Mouse (Mus musculus): Measurements from ENCODE around the gene Smarca1. TPM values are rescaled to one million over a fixed set of nuclear protein-coding genes. Genes with fewer than 3 reads are reported as not detected.
A peak's percentile ranks its signal among the peaks of the same experiment; 100 is the strongest.

Gene Smarca1
- polyA plus RNA-seq, 1 experiment from 2014 or later, result 1.3 TPM

GRCm38 (mm10) chrX:47835098-47835834 is 57.5 kb downstream of the Smarca1 start:
- Histone ChIP-seq H3K9ac (replicated peaks) (no peak overlapping the region), H3K9me3 (ENCODE audit: low read length) (no peaks in the 10 kb centered on the region), H3K4me1 (ENCODE audit: insufficient read depth) (no peaks in the 10 kb centered on the region), H3K4me2 (ENCODE audit: low read depth, low read length) (no peak overlapping the region), H3K36me3 (replicated peaks; ENCODE audit: insufficient read depth, low read length) (no peaks in the 10 kb centered on the region), H3K27ac (ENCODE audit: low read depth) (no peak overlapping the region), H3K4me3 (ENCODE audit: low read depth, low read length) (no peak overlapping the region), H3K27me3 (ENCODE audit: insufficient read depth, low read length) (no peaks in the 10 kb centered on the region)
- WGBS (ENCODE audit: insufficient replicate concordance), result 48% methylated on average over 6 of the region's 6 CpGs
- TF ChIP-seq EP300 (IDR thresholded peaks at IDR 0.05; ENCODE audit: low read depth), result no peak
- TF ChIP-seq CTCF (IDR thresholded peaks at IDR 0.05; ENCODE audit: low read depth), result no peak
- ATAC-seq (0 out of 2 replicates have a peak, but pooled peaks have one; percentile 36), DNase-seq (no peak)

GRCm38 (mm10) chrX:47833431-47833830 is 59.3 kb downstream of the Smarca1 start:
- TF ChIP-seq EP300 (IDR thresholded peaks at IDR 0.05; ENCODE audit: low read depth) (no peak), CTCF (IDR thresholded peaks at IDR 0.05; ENCODE audit: low read depth) (no peak)
- ATAC-seq, result no peak
- H3K9me3 ChIP-seq (ENCODE audit: low read length), result no peaks in the 10 kb centered on the region
- WGBS (ENCODE audit: insufficient replicate concordance), result 53% methylated on average over 2 of the region's 2 CpGs
- H3K4me2 ChIP-seq (ENCODE audit: low read depth, low read length), result no peak overlapping the region
- H3K9ac ChIP-seq (replicated peaks), result no peak overlapping the region
- no peak overlapping the region for H3K4me3 ChIP-seq (ENCODE audit: low read depth, low read length)
- no peaks in the 10 kb centered on the region for H3K36me3 ChIP-seq (replicated peaks; ENCODE audit: insufficient read depth, low read length)
- H3K27me3 ChIP-seq (ENCODE audit: insufficient read depth, low read length), result no peaks in the 10 kb centered on the region
- no peak for DNase-seq
- no peak overlapping the region for H3K27ac ChIP-seq (ENCODE audit: low read depth)
- H3K4me1 ChIP-seq (ENCODE audit: insufficient read depth), result no peaks in the 10 kb centered on the region

GRCm38 (mm10) chrX:47820566-47820965 is 72.2 kb downstream of the Smarca1 start:
- TF ChIP-seq CTCF (IDR thresholded peaks at IDR 0.05; ENCODE audit: low read depth) (peak; percentile 34), EP300 (IDR thresholded peaks at IDR 0.05; ENCODE audit: low read depth) (no peak)
- no peak overlapping the region for H3K9ac ChIP-seq (replicated peaks)
- no peaks in the 10 kb centered on the region for H3K27me3 ChIP-seq (ENCODE audit: insufficient read depth, low read length)
- H3K9me3 ChIP-seq (ENCODE audit: low read length), result no peaks in the 10 kb centered on the region
- no peaks in the 10 kb centered on the region for H3K36me3 ChIP-seq (replicated peaks; ENCODE audit: insufficient read depth, low read length)
- H3K4me3 ChIP-seq (ENCODE audit: low read depth, low read length), result no peak overlapping the region
- DNase-seq, result no peak
- no peak overlapping the region for H3K27ac ChIP-seq (ENCODE audit: low read depth)
- WGBS (ENCODE audit: insufficient replicate concordance), result 65% methylated on average over 2 of the region's 2 CpGs
- ATAC-seq, result no peak
- no peak overlapping the region for H3K4me2 ChIP-seq (ENCODE audit: low read depth, low read length)
- no peaks in the 10 kb centered on the region for H3K4me1 ChIP-seq (ENCODE audit: insufficient read depth)

DNA sequence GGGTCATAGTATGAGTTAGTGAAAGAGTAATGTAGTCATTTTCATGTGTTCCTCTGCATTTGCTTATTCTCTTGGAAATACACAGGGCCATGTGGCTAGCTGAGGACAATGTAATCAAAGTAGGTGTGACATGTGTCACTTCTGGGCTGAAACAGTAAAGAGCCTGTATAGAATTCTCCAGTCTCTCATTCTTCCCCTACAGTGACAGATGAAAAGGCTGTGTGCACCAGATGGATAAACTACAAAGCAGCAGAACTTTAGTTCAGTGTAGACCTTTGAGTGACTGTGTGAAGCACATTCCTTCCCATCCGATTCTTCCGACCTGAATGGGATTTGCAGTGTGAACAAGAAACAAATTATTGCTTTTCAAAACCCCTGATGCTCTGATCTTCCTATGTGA is 84.1 kb downstream of the Smarca1 start:
- no peak overlapping the region for H3K27ac ChIP-seq (ENCODE audit: low read depth)
- no peak for ATAC-seq
- no peak overlapping the region for H3K9ac ChIP-seq (replicated peaks)
- DNase-seq, result no peak
- no peak overlapping the region for H3K4me3 ChIP-seq (ENCODE audit: low read depth, low read length)
- no peaks in the 10 kb centered on the region for H3K4me1 ChIP-seq (ENCODE audit: insufficient read depth)
- no peaks in the 10 kb centered on the region for H3K27me3 ChIP-seq (ENCODE audit: insufficient read depth, low read length)
- H3K4me2 ChIP-seq (ENCODE audit: low read depth, low read length), result no peak overlapping the region
- no peaks in the 10 kb centered on the region for H3K9me3 ChIP-seq (ENCODE audit: low read length)
- no peaks in the 10 kb centered on the region for H3K36me3 ChIP-seq (replicated peaks; ENCODE audit: insufficient read depth, low read length)
- WGBS (ENCODE audit: insufficient replicate concordance), result 80% methylated on average over 2 of the region's 2 CpGs
- no peak for TF ChIP-seq EP300 (IDR thresholded peaks at IDR 0.05; ENCODE audit: low read depth)
- no peak for TF ChIP-seq CTCF (IDR thresholded peaks at IDR 0.05; ENCODE audit: low read depth)

DNA sequence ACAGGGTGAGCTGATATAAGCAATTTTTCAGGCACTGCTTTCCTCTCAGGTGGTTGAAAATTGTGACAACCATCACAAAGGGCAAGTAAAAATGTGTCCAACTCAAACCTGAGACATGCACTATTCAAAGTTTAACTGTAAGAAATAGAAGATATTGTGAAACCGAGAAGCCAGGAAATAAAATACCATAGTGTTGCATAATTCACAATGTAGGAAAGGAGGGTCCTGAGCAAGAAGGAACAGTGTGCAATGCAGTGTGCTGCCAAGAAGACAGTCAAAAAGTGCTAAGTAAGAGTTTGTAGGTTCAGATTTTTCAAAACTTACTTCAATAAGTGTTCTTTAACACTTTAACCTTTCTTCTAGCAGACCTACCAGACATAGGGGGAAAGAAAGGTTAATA is 128.3 kb downstream of the Smarca1 start:
- TF ChIP-seq CTCF (IDR thresholded peaks at IDR 0.05; ENCODE audit: low read depth) (no peak), EP300 (IDR thresholded peaks at IDR 0.05; ENCODE audit: low read depth) (no peak)
- Histone ChIP-seq H3K9ac (replicated peaks) (no peak overlapping the region), H3K9me3 (ENCODE audit: low read length) (no peaks in the 10 kb centered on the region), H3K4me1 (ENCODE audit: insufficient read depth) (no peaks in the 10 kb centered on the region), H3K36me3 (replicated peaks; ENCODE audit: insufficient read depth, low read length) (no peaks in the 10 kb centered on the region), H3K4me2 (ENCODE audit: low read depth, low read length) (no peak overlapping the region), H3K4me3 (ENCODE audit: low read depth, low read length) (no peak overlapping the region), H3K27me3 (ENCODE audit: insufficient read depth, low read length) (no peaks in the 10 kb centered on the region), H3K27ac (ENCODE audit: low read depth) (no peak overlapping the region)
- ATAC-seq (no peak), DNase-seq (no peak)
- WGBS (ENCODE audit: insufficient replicate concordance), result 62% methylated on average over 1 of the region's 1 CpGs

GRCm38 (mm10) chrX:47760212-47760611 is 132.6 kb downstream of the Smarca1 start:
- no peaks in the 10 kb centered on the region for H3K27me3 ChIP-seq (ENCODE audit: insufficient read depth, low read length)
- DNase-seq (no peak), ATAC-seq (no peak)
- no peak overlapping the region for H3K4me2 ChIP-seq (ENCODE audit: low read depth, low read length)
- no peak overlapping the region for H3K27ac ChIP-seq (ENCODE audit: low read depth)
- no peak overlapping the region for H3K4me3 ChIP-seq (ENCODE audit: low read depth, low read length)
- no peaks in the 10 kb centered on the region for H3K4me1 ChIP-seq (ENCODE audit: insufficient read depth)
- H3K9me3 ChIP-seq (ENCODE audit: low read length), result no peaks in the 10 kb centered on the region
- no peaks in the 10 kb centered on the region for H3K36me3 ChIP-seq (replicated peaks; ENCODE audit: insufficient read depth, low read length)
- TF ChIP-seq CTCF (IDR thresholded peaks at IDR 0.05; ENCODE audit: low read depth), result no peak
- no peak for TF ChIP-seq EP300 (IDR thresholded peaks at IDR 0.05; ENCODE audit: low read depth)
- H3K9ac ChIP-seq (replicated peaks), result no peak overlapping the region
- 52% methylated on average over 1 of the region's 1 CpGs for WGBS (ENCODE audit: insufficient replicate concordance)

Other genes with a start within 250 kb of the Smarca1 start
- gene Ocrl, start 19.4 kb upstream of the Smarca1 start, polyA plus RNA-seq (2015; fragmentation: Nextera tagmentation; extraction: Ambion mirVana), result 2.5 and 2.6 TPM in 2 replicates
- gene Apln, start 141.9 kb upstream of the Smarca1 start, polyA plus RNA-seq (2015; fragmentation: Nextera tagmentation; extraction: Ambion mirVana), result 0.12 and 0.19 TPM in 2 replicates
- 0.05 TPM in 1 of 2 replicates, not detected in the other for gene Xpnpep2, start 215.8 kb upstream of the Smarca1 start, polyA plus RNA-seq (2015; fragmentation: Nextera tagmentation; extraction: Ambion mirVana)

All from liver, postnatal 0 days (tissue).